Mouse (Mus musculus): ENCODE data around the gene Olfr1260. TPM values are rescaled to one million over a fixed set of nuclear protein-coding genes. Genes with fewer than 3 reads are reported as not detected.

The Olfr1260 gene
- not detected in 2 replicates for polyA plus RNA-seq (2016; fragmentation: Nextera tagmentation; extraction: Ambion mirVana)

DNA sequence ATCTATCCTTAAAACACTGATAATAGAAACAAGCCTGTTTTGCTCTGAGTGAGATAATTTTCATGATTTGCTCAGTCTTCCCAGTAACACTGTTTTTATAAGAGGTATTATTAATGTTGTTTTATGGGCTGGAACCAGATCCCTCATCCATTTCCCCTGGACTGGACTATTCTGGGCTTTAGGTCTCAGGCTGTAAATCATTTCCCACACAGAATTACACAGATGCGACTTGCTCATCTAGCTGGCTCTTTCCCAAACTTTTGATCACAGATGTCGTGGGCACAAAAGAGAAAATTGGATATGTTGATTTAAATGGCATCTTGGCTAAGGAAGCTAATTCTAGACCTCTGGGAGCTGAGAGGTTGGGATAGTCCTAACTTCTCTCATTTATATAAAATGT is at the start of gene Olfr1260:
TSS of gene Olfr1260 (plus strand) at position 157 of the 400 bp plus-strand sequence.
- Histone ChIP-seq H3K36me3 (no peaks in the 10 kb centered on the region), H3K4me1 (no peaks in the 10 kb centered on the region), H3K27me3 (ENCODE audit: insufficient read depth, poor library complexity, severe bottlenecking) (no peaks in the 10 kb centered on the region), H3K27ac (no peak within 1 kb of the TSS), H3K4me3 (no peak within 1 kb of the TSS), H3K9me3 (no peaks in the 10 kb centered on the region)
- no peak for DNase-seq (ENCODE audit: low spot score)
- WGBS, result 77% methylated on average over 2 of the region's 2 CpGs

DNA sequence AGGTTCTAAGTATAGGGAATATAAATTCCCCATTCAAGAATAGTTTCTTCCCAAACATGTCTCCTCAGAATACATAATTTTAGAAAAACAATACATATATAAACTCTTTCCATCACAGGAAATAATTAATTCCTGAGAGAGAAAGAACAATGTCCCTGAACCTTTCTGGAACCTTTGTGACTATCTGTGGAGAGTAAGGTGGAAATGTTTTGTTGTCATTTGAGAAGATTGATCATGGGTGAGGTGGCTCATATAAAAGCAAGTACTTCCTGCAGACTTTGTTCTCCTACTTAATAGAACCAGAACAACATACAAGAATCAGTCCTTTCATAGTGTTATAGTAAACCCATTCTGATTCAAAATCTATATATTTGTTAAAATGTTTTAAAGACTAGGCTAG is 47.1 kb upstream of the Olfr1260 start, which contains the start of gene Olfr1258:
TSS of gene Olfr1258 (plus strand) at position 301 of the 400 bp plus-strand sequence.
- Histone ChIP-seq H3K36me3 (no peaks in the 10 kb centered on the region), H3K27ac (no peak within 1 kb of the TSS), H3K27me3 (ENCODE audit: insufficient read depth, poor library complexity, severe bottlenecking) (no peaks in the 10 kb centered on the region), H3K9me3 (no peaks in the 10 kb centered on the region), H3K4me1 (no peaks in the 10 kb centered on the region), H3K4me3 (no peak within 1 kb of the TSS)
- DNase-seq (ENCODE audit: low spot score), result no peak

DNA sequence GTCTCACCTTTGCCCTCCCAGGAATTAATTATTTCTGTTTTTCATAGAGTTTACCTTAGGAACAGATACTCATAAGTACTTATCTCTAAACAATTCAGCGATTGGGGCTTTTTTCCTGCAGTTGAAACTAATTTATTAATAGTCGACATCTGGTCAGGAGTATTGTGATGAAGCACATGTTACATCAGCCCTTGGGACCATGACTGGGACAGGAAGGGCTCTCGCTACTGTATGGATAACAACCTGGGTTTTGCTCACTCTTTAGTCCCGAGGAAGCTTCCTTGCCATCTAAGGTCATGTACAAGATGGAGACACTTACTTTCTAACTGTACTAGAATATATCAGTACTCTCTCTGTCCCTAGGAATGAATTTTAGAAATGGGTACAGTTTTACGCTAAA is 25.6 kb upstream of the Olfr1260 start, which contains the start of gene Olfr1259:
TSS of gene Olfr1259 (minus strand) at position 101 of the 400 bp plus-strand sequence.
- WGBS, result 82% methylated on average over 5 of the region's 5 CpGs
- Histone ChIP-seq H3K27me3 (ENCODE audit: insufficient read depth, poor library complexity, severe bottlenecking) (no peaks in the 10 kb centered on the region), H3K4me3 (no peak within 1 kb of the TSS), H3K36me3 (no peaks in the 10 kb centered on the region), H3K9me3 (no peaks in the 10 kb centered on the region), H3K4me1 (no peaks in the 10 kb centered on the region), H3K27ac (no peak within 1 kb of the TSS)
- no peak for DNase-seq (ENCODE audit: low spot score)

DNA sequence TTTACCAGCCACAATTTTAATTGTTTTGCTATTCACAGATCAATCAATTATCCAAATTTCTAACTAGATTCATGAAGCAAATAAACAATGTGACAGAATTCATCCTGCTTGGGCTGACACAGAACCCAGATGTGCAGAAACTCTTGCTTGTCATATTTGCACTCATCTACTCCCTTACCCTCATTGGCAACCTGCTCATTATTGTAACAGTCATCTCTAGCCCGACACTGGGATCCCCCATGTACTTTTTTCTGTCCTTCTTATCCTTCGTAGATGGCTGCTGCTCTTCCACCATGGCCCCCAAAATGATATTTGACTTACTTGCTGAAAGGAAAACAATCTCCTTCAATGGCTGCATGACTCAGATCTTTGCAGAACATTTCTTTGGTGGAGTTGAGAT is 3.6 kb downstream of the Olfr1260 start:
- no peaks in the 10 kb centered on the region for H3K27me3 ChIP-seq (ENCODE audit: insufficient read depth, poor library complexity, severe bottlenecking)
- WGBS, result 79% methylated on average over 2 of the region's 2 CpGs
- H3K27ac ChIP-seq, result no peak overlapping the region
- H3K4me3 ChIP-seq, result no peak overlapping the region
- H3K9me3 ChIP-seq, result no peaks in the 10 kb centered on the region
- DNase-seq (ENCODE audit: low spot score), result no peak
- no peaks in the 10 kb centered on the region for H3K36me3 ChIP-seq
- H3K4me1 ChIP-seq, result no peaks in the 10 kb centered on the region

DNA sequence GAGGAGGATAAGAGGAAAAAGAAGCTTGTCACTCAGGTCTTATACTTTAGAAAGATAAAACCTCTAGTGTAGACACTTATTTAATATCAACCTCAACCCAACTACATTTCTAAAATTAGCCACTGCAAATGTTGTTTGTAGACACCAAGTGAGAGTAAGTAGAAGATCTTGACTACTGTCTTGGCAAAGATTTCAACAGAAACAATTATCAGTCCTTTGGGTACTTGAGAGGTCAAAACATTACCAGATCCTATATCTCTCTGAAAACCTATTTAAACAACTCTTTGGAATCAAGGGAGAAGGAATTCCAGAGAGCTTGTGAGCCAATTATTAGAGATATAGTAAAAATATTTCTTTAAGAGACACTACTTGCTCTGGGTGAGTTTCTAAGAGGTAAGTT is 16.8 kb downstream of the Olfr1260 start, which contains the start of gene Olfr1261:
TSS of gene Olfr1261 (plus strand) at position 301 of the 400 bp plus-strand sequence.
- no peak within 1 kb of the TSS for H3K27ac ChIP-seq
- H3K36me3 ChIP-seq, result no peaks in the 10 kb centered on the region
- H3K9me3 ChIP-seq, result no peaks in the 10 kb centered on the region
- no peak within 1 kb of the TSS for H3K4me3 ChIP-seq
- DNase-seq (ENCODE audit: low spot score), result no peak
- H3K27me3 ChIP-seq (ENCODE audit: insufficient read depth, poor library complexity, severe bottlenecking), result no peaks in the 10 kb centered on the region
- no peaks in the 10 kb centered on the region for H3K4me1 ChIP-seq

DNA sequence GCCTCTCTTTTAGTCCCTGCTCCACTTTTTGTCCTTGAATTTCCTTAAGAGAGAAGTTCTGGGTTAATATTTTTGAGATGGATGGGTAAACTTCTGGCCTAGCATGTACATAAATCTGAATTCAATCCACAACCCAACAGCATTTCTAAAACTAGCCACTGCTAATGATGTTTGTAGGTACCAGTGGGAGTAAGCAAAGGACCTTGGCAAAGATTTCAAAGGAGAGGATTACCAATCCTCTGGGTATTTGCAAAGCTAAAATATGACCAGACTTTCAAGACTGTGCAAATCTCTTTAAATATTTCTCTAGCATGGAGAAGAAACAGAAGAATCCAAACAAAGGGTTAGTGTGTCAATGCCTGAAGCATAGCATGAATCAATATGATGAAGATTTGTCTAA is 25.7 kb downstream of the Olfr1260 start, which contains the start of gene Olfr1262:
TSS of gene Olfr1262 (plus strand) at position 301 of the 400 bp plus-strand sequence.
- no peaks in the 10 kb centered on the region for H3K9me3 ChIP-seq
- H3K4me1 ChIP-seq, result no peaks in the 10 kb centered on the region
- DNase-seq (ENCODE audit: low spot score), result no peak
- no peaks in the 10 kb centered on the region for H3K36me3 ChIP-seq
- no peak within 1 kb of the TSS for H3K4me3 ChIP-seq
- no peak within 1 kb of the TSS for H3K27ac ChIP-seq
- H3K27me3 ChIP-seq (ENCODE audit: insufficient read depth, poor library complexity, severe bottlenecking), result no peaks in the 10 kb centered on the region

DNA sequence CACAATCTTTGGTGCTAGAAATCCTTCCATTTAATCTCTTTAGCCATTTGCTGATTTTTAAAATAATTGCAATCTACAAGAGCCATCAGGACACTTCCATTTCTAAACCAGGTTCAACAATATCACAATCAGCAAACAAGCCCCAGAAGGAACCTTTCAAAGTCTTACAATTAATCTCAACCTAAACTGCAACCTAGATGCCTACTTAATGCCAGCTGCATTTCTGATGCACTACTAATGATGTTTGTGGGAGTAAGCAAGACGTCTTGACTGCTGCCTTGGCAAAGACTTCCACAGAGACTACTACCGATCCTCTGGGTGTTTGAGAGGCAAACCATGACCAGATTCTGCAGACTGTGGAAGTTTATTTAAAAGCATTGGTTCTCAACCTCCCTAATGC is 37.7 kb downstream of the Olfr1260 start, which contains the start of gene Olfr1263:
TSS of gene Olfr1263 (plus strand) at position 301 of the 400 bp plus-strand sequence.
- Histone ChIP-seq H3K4me3 (no peak within 1 kb of the TSS), H3K36me3 (no peaks in the 10 kb centered on the region)

DNA sequence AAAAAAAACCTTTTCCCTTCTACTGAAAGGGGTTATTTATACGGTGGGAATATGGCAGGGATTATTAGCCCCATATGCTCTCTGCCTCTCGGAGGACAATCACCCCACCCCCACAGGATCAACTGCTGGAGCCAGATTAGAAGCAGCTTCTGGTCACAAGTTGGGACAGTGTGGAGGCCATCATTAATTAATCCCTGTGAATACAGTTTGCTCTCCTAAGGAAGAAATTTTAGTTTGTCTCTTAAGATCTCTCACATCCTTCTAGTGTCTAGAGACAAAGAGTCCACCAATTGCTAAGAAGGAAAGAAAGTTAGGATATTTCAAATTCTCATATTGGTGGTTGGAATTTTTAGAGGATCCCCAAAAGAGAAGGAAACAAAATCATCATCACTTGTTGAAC is 51.3 kb downstream of the Olfr1260 start, which contains the start of gene Olfr1264:
TSS of gene Olfr1264 (minus strand) at position 101 of the 400 bp plus-strand sequence.
- no peaks in the 10 kb centered on the region for H3K4me1 ChIP-seq
- H3K27ac ChIP-seq, result no peak within 1 kb of the TSS
- H3K36me3 ChIP-seq, result no peaks in the 10 kb centered on the region
- H3K9me3 ChIP-seq, result no peaks in the 10 kb centered on the region
- 63% methylated on average over 2 of the region's 2 CpGs for WGBS
- DNase-seq (ENCODE audit: low spot score), result no peak
- no peaks in the 10 kb centered on the region for H3K27me3 ChIP-seq (ENCODE audit: insufficient read depth, poor library complexity, severe bottlenecking)
- no peak within 1 kb of the TSS for H3K4me3 ChIP-seq

More for the DNA sequence above, 37.7 kb downstream of the Olfr1260 start, which contains the start of gene Olfr1263:
- no peaks in the 10 kb centered on the region for H3K4me1 ChIP-seq
- no peak for DNase-seq (ENCODE audit: low spot score)
- no peak within 1 kb of the TSS for H3K27ac ChIP-seq
- no peaks in the 10 kb centered on the region for H3K27me3 ChIP-seq (ENCODE audit: insufficient read depth, poor library complexity, severe bottlenecking)
- WGBS, result 80% methylated on average over 2 of the region's 2 CpGs
- H3K9me3 ChIP-seq, result no peaks in the 10 kb centered on the region

Other genes starting within 250 kb of the Olfr1260 start
- not detected in 2 replicates for gene Olfr1252, start 249.3 kb upstream of the Olfr1260 start, polyA plus RNA-seq (2016; fragmentation: Nextera tagmentation; extraction: Ambion mirVana)
- not detected in 2 replicates for gene Olfr1253, start 217.2 kb upstream of the Olfr1260 start, polyA plus RNA-seq (2016; fragmentation: Nextera tagmentation; extraction: Ambion mirVana)
- not detected in 2 replicates for gene Olfr1254, start 180.7 kb upstream of the Olfr1260 start, polyA plus RNA-seq (2016; fragmentation: Nextera tagmentation; extraction: Ambion mirVana)
- gene Olfr1255, start 162.3 kb upstream of the Olfr1260 start, polyA plus RNA-seq (2016; fragmentation: Nextera tagmentation; extraction: Ambion mirVana), result not detected in 2 replicates
- not detected in 2 replicates for gene Olfr1256, start 132.8 kb upstream of the Olfr1260 start, polyA plus RNA-seq (2016; fragmentation: Nextera tagmentation; extraction: Ambion mirVana)
- gene Olfr48, start 126.1 kb upstream of the Olfr1260 start, polyA plus RNA-seq (2016; fragmentation: Nextera tagmentation; extraction: Ambion mirVana), result not detected in 2 replicates
- not detected in 2 replicates for gene Olfr1257, start 95.9 kb upstream of the Olfr1260 start, polyA plus RNA-seq (2016; fragmentation: Nextera tagmentation; extraction: Ambion mirVana)
- gene Olfr1258, start 47.0 kb upstream of the Olfr1260 start, polyA plus RNA-seq (2016; fragmentation: Nextera tagmentation; extraction: Ambion mirVana), result not detected in 2 replicates
- gene Olfr1259, start 25.7 kb upstream of the Olfr1260 start, polyA plus RNA-seq (2016; fragmentation: Nextera tagmentation; extraction: Ambion mirVana), result not detected in 2 replicates
- gene Olfr1261, start 16.9 kb downstream of the Olfr1260 start, polyA plus RNA-seq (2016; fragmentation: Nextera tagmentation; extraction: Ambion mirVana), result not detected in 2 replicates
- not detected in 2 replicates for gene Olfr1262, start 25.8 kb downstream of the Olfr1260 start, polyA plus RNA-seq (2016; fragmentation: Nextera tagmentation; extraction: Ambion mirVana)
- not detected in 2 replicates for gene Olfr1263, start 37.8 kb downstream of the Olfr1260 start, polyA plus RNA-seq (2016; fragmentation: Nextera tagmentation; extraction: Ambion mirVana)
- not detected in 2 replicates for gene Olfr1264, start 51.2 kb downstream of the Olfr1260 start, polyA plus RNA-seq (2016; fragmentation: Nextera tagmentation; extraction: Ambion mirVana)
- not detected in 2 replicates for gene Olfr1265, start 61.0 kb downstream of the Olfr1260 start, polyA plus RNA-seq (2016; fragmentation: Nextera tagmentation; extraction: Ambion mirVana)
- not detected in 2 replicates for gene Olfr140, start 89.3 kb downstream of the Olfr1260 start, polyA plus RNA-seq (2016; fragmentation: Nextera tagmentation; extraction: Ambion mirVana)
- not detected in 2 replicates for gene Olfr1269, start 147.1 kb downstream of the Olfr1260 start, polyA plus RNA-seq (2016; fragmentation: Nextera tagmentation; extraction: Ambion mirVana)
- not detected in 2 replicates for gene Olfr32, start 168.0 kb downstream of the Olfr1260 start, polyA plus RNA-seq (2016; fragmentation: Nextera tagmentation; extraction: Ambion mirVana)
- gene Olfr1270, start 178.8 kb downstream of the Olfr1260 start, polyA plus RNA-seq (2016; fragmentation: Nextera tagmentation; extraction: Ambion mirVana), result not detected in 2 replicates